In genomic region chr4:135151988-135152594, GRCm38 (mm10) we compare ENCODE assay signal across 8 mouse cellular contexts. TPM values are rescaled to one million over a fixed set of nuclear protein-coding genes. Genes with fewer than 3 reads are reported as not detected.
DNase-seq lines count a peak whose midpoint lies in the region; ATAC-seq and TF ChIP-seq lines count a peak whose summit lies in the region.

No protein-coding gene starts in this region.

- H3K27me3 ChIP-seq in heart, embryonic 13.5 days (replicated peaks) = peaks cover 100% of the 10 kb centered on the region
- peaks cover 100% of the 10 kb centered on the region for H3K27me3 ChIP-seq in limb, embryonic 12.5 days
- H3K27me3 ChIP-seq in midbrain, postnatal 0 days (ENCODE audit: insufficient read depth, low read length) = peaks cover 92% of the 10 kb centered on the region

- 1% methylated on average over 63 of the region's 63 CpGs for WGBS in heart, embryonic 13.5 days
- 2% methylated on average over 62 of the region's 63 CpGs for WGBS in limb, embryonic 12.5 days
- under 1% methylated on average over 45 of the region's 63 CpGs for WGBS in midbrain, postnatal 0 days

- no peak for TF ChIP-seq CTCF in midbrain, postnatal 0 days (IDR thresholded peaks at IDR 0.05)
- TF ChIP-seq CTCF in layer of hippocampus, adult 2 months (conservative IDR thresholded peaks at IDR 0.05) = no peak

- ATAC-seq in heart, embryonic 13.5 days (ENCODE audit: extremely low read depth, insufficient number of reproducible peaks, low FRiP score, low TSS enrichment) = no peak
- ATAC-seq in limb, embryonic 12.5 days (ENCODE audit: insufficient number of reproducible peaks, insufficient read depth, low FRiP score, low TSS enrichment, low read depth) = no peak
- ATAC-seq in midbrain, postnatal 0 days (ENCODE audit: low FRiP score) = no peak

- H3K27ac ChIP-seq in heart, embryonic 13.5 days (replicated peaks) = no peak overlapping the region
- no peak overlapping the region for H3K27ac ChIP-seq in limb, embryonic 12.5 days
- H3K27ac ChIP-seq in midbrain, postnatal 0 days (ENCODE audit: low read depth, low read length) = no peak overlapping the region
- H3K27ac ChIP-seq in layer of hippocampus, adult 2 months = no peak overlapping the region

- H3K4me1 ChIP-seq in heart, embryonic 13.5 days = peaks cover 18% of the 10 kb centered on the region
- peaks cover 68% of the 10 kb centered on the region for H3K4me1 ChIP-seq in limb, embryonic 12.5 days (replicated peaks)
- H3K4me1 ChIP-seq in midbrain, postnatal 0 days (ENCODE audit: insufficient read depth, low read length) = no peaks in the 10 kb centered on the region

- H3K36me3 ChIP-seq in heart, embryonic 13.5 days = no peaks in the 10 kb centered on the region
- no peaks in the 10 kb centered on the region for H3K36me3 ChIP-seq in limb, embryonic 12.5 days
- H3K36me3 ChIP-seq in midbrain, postnatal 0 days (ENCODE audit: insufficient read depth, low read length) = no peaks in the 10 kb centered on the region

- peak; percentile 29 to 66 for DNase-seq in adrenal gland, adult (ENCODE audit: inconsistent age in 2 of 2, low spot score in 1 of 2)
- DNase-seq in adrenal gland, adult 8-10 months = no peak
- DNase-seq in ZHBTc4 (ENCODE audit: low read depth, low spot score) = peak; percentile 48
- DNase-seq in midbrain, postnatal 0 days (ENCODE audit: low spot score) = no peak
- DNase-seq in frontal cortex, postnatal 10 days (ENCODE audit: low spot score in 2 of 2) = no peak
- DNase-seq in layer of hippocampus, adult 2 months (ENCODE audit: low spot score in 2 of 2) = no peak

- peak overlapping the region; percentile 66 for H3K9ac ChIP-seq in heart, embryonic 13.5 days
- peak overlapping the region; percentile 63 for H3K9ac ChIP-seq in limb, embryonic 12.5 days (replicated peaks)
- H3K9ac ChIP-seq in midbrain, postnatal 0 days (replicated peaks; ENCODE audit: low read length, poor library complexity, severe bottlenecking) = no peak overlapping the region

- peak overlapping the region; percentile 68 for H3K4me2 ChIP-seq in heart, embryonic 13.5 days
- H3K4me2 ChIP-seq in limb, embryonic 12.5 days = peak overlapping the region; percentile 60
- H3K4me2 ChIP-seq in midbrain, postnatal 0 days (ENCODE audit: low read depth, low read length, poor library complexity, severe bottlenecking) = peak overlapping the region; percentile 29; the same call in 1 of the 2 replicates

- H3K4me3 ChIP-seq in heart, embryonic 13.5 days = peak overlapping the region; percentile 50
- H3K4me3 ChIP-seq in limb, embryonic 12.5 days (replicated peaks) = peak overlapping the region; percentile 49
- H3K4me3 ChIP-seq in midbrain, postnatal 0 days (ENCODE audit: low read depth, low read length) = no peak overlapping the region
- no peak overlapping the region for H3K4me3 ChIP-seq in layer of hippocampus, adult 2 months

- no peaks in the 10 kb centered on the region for H3K9me3 ChIP-seq in heart, embryonic 13.5 days
- no peaks in the 10 kb centered on the region for H3K9me3 ChIP-seq in limb, embryonic 12.5 days
- H3K9me3 ChIP-seq in midbrain, postnatal 0 days (ENCODE audit: low read length) = no peaks in the 10 kb centered on the region

RNA-seq across cellular contexts. Expression of gene Runx3, which starts 31.6 kb away (rescaled TPM):
- total RNA-seq in adrenal gland, adult 8-10 months (2022) = 1 to 10 TPM in 3 of 4 experiments, under 1 TPM in 1; 0.96 to 3.8 (median 2.1) TPM
- polyA plus RNA-seq in heart, embryonic 13.5 days (2015; fragmentation: Nextera tagmentation; extraction: Ambion mirVana) = 0.05 and 0.17 TPM in 2 replicates
- polyA plus RNA-seq in limb, embryonic 12.5 days (2016; fragmentation: Nextera tagmentation; extraction: Ambion mirVana) = 1.5 and 2.0 TPM in 2 replicates
- not detected in 2 replicates for total RNA-seq in midbrain, postnatal 0 days (2014; rRNA removed)
- not detected in 2 replicates for polyA plus RNA-seq in midbrain, postnatal 0 days (2015; fragmentation: Nextera tagmentation; extraction: Ambion mirVana)
- total RNA-seq in layer of hippocampus, adult 2 months (2021) = not detected

Comparison
In these comparisons a context has a peak if more than half of its experiments do, and no peak if none do; other contexts are left out.
1. DNase-seq: peak in adrenal gland, adult (2 of 2) and ZHBTc4 (single experiment); none in adrenal gland, adult 8-10 months (single experiment), midbrain, postnatal 0 days (single experiment), frontal cortex, postnatal 10 days (0 of 2) and layer of hippocampus, adult 2 months (0 of 2).
2. H3K4me3 ChIP-seq: peak in heart, embryonic 13.5 days (single experiment) and limb, embryonic 12.5 days (single experiment); none in midbrain, postnatal 0 days (single experiment) and layer of hippocampus, adult 2 months (single experiment).
3. Peak in every context shown above with its lines, with median percentiles within 50 percentile points of each other: H3K4me2 ChIP-seq.